Mouse (Mus musculus): Measurements from ENCODE around the gene BC029722. TPM values are rescaled to one million over a fixed set of nuclear protein-coding genes. Genes with fewer than 3 reads are reported as not detected.
"Not testable (repeated sequence)": the region's sequence is repeated elsewhere in the genome, so short reads cannot be mapped to it uniquely, and the experiment has no call there.

BC029722 gene
- total and polyA plus RNA-seq, 3 experiments: 12.4 to 33.8 (median 22.7) TPM

GRCm38 (mm10) chr2:155834732-155835131 lies 15.5 kb upstream of the BC029722 start, which contains the start of gene Fam83c:
Gene Fam83c (minus strand): TSS chr2:155834854.
- no peak within 1 kb of the TSS for H3K4me3 ChIP-seq (replicated peaks in 1 of 3; ENCODE audit: low read depth in 2 of 3, low read length in 2 of 3, poor library complexity in 1 of 3)
- H3K4me1 ChIP-seq (ENCODE audit: control insufficient read depth in 1 of 2, insufficient read depth in 2 of 2): no peaks in the 10 kb centered on the region
- TF ChIP-seq SIN3A (IDR thresholded peaks at IDR 0.05; ENCODE audit: low read length) (no peak), JUND (conservative IDR thresholded peaks at IDR 0.05; ENCODE audit: low read depth, low read length) (no peak), ETS1 (conservative IDR thresholded peaks at IDR 0.05; ENCODE audit: low read depth, low read length) (no peak), TBP (conservative IDR thresholded peaks at IDR 0.05; ENCODE audit: low read depth, low read length) (no peak), PAX5 (IDR thresholded peaks at IDR 0.05; ENCODE audit: low read length) (no peak), IRF4 (IDR thresholded peaks at IDR 0.05; ENCODE audit: low read depth, low read length) (no peak), RCOR1 (conservative IDR thresholded peaks at IDR 0.05; ENCODE audit: low read depth, low read length) (no peak), ZKSCAN1 (IDR thresholded peaks at IDR 0.05; ENCODE audit: borderline replicate concordance, low read depth, low read length) (no peak), SMC3 (IDR thresholded peaks at IDR 0.05; ENCODE audit: low read depth, low read length) (no peak), CHD2 (IDR thresholded peaks at IDR 0.05; ENCODE audit: low read length) (no peak)
- no peaks in the 10 kb centered on the region for H3K9me3 ChIP-seq (replicated peaks; ENCODE audit: low read length)
- peaks cover 30% of the 10 kb centered on the region for H3K27me3 ChIP-seq (replicated peaks)
- dilution Hi-C loops (cut with MboI; ENCODE audit: extremely low pct_ligation_motif_present, extremely low pct_unique_long_range_greater_than_20kb, low sequenced_read_pairs): no loop called here
- no peaks in the 10 kb centered on the region for H3K79me2 ChIP-seq (replicated peaks; ENCODE audit: control insufficient read depth, extremely low read depth, insufficient read depth, poor library complexity, severe bottlenecking)
- DNase-seq (ENCODE audit: extremely low read depth): no peak
- in situ Hi-C loops (cut with MboI; ENCODE audit: low pct_ligation_motif_present, low pct_unique_long_range_greater_than_20kb, low sequenced_read_pairs): loop anchor here (25.0 kb wide), 1 partner anchor 303 kb away; the partner anchor contains the start of genes Gm28036, Nfs1 and Romo1
- H3K27ac ChIP-seq (ENCODE audit: insufficient read depth, low read depth): no peak within 1 kb of the TSS
- no peaks in the 10 kb centered on the region for H3K36me3 ChIP-seq (replicated peaks in 1 of 2; ENCODE audit: control insufficient read depth in 1 of 2, insufficient read depth in 1 of 2, low read length in 1 of 2)
- H3K9ac ChIP-seq (ENCODE audit: insufficient read depth, low read depth): no peak within 1 kb of the TSS
- no peak within 1 kb of the TSS for H3K4me2 ChIP-seq (ENCODE audit: insufficient read depth, low read depth, poor library complexity, severe bottlenecking)

- H3K79me2 ChIP-seq (replicated peaks; ENCODE audit: control insufficient read depth, extremely low read depth, insufficient read depth, poor library complexity, severe bottlenecking); H3K36me3 ChIP-seq (replicated peaks in 1 of 2; ENCODE audit: control insufficient read depth in 1 of 2, insufficient read depth in 1 of 2, low read length in 1 of 2); DNase-seq (ENCODE audit: extremely low read depth); H3K4me2 ChIP-seq (ENCODE audit: insufficient read depth, low read depth, poor library complexity, severe bottlenecking); dilution Hi-C loops (cut with MboI; ENCODE audit: extremely low pct_ligation_motif_present, extremely low pct_unique_long_range_greater_than_20kb, low sequenced_read_pairs); H3K27ac ChIP-seq (ENCODE audit: insufficient read depth, low read depth); H3K9ac ChIP-seq (ENCODE audit: insufficient read depth, low read depth); H3K9me3 ChIP-seq (replicated peaks; ENCODE audit: low read length); H3K4me3 ChIP-seq (replicated peaks in 1 of 3; ENCODE audit: low read depth in 2 of 3, low read length in 2 of 3, poor library complexity in 1 of 3): not testable (repeated sequence)
- peak in 1 of 2 experiments; percentile 26; a peak in 1 of 4 replicates for TF ChIP-seq CTCF (conservative IDR thresholded peaks at IDR 0.05 in 1 of 2, IDR thresholded peaks at IDR 0.05 in 1 of 2; ENCODE audit: low read depth in 2 of 2, low read length in 2 of 2)
- Histone ChIP-seq H3K4me1 (ENCODE audit: control insufficient read depth in 1 of 2, insufficient read depth in 2 of 2) (peaks cover 4 to 10% of the 10 kb centered on the region in 2 experiments; a peak in 3 of 4 replicates), H3K27me3 (replicated peaks) (peaks cover 17% of the 10 kb centered on the region)
- in situ Hi-C loops (cut with MboI; ENCODE audit: low pct_ligation_motif_present, low pct_unique_long_range_greater_than_20kb, low sequenced_read_pairs): loop anchor here (25.0 kb wide), 1 partner anchor 305 kb away; the partner anchor contains the start of genes Gm28036, Nfs1 and Romo1
These were observed 12.9 kb upstream of the BC029722 start for GRCm38 (mm10) chr2:155832087-155832486.

- peaks cover 2% of the 10 kb centered on the region for H3K79me2 ChIP-seq (replicated peaks; ENCODE audit: control insufficient read depth, extremely low read depth, insufficient read depth, poor library complexity, severe bottlenecking)
- no peaks in the 10 kb centered on the region for H3K36me3 ChIP-seq (replicated peaks in 1 of 2; ENCODE audit: control insufficient read depth in 1 of 2, insufficient read depth in 1 of 2, low read length in 1 of 2)
- H3K4me1 ChIP-seq (ENCODE audit: control insufficient read depth in 1 of 2, insufficient read depth in 2 of 2): peaks cover 4 to 12% of the 10 kb centered on the region in 2 experiments; a peak in 3 of 4 replicates
- dilution Hi-C loops (cut with MboI; ENCODE audit: extremely low pct_ligation_motif_present, extremely low pct_unique_long_range_greater_than_20kb, low sequenced_read_pairs) (no loop called here), in situ Hi-C loops (cut with MboI; ENCODE audit: low pct_ligation_motif_present, low pct_unique_long_range_greater_than_20kb, low sequenced_read_pairs) (loop anchor here (25.0 kb wide), 1 partner anchor 306 kb away; the partner anchor contains the start of genes Gm28036, Nfs1 and Romo1)
- H3K27ac ChIP-seq (ENCODE audit: insufficient read depth, low read depth): no peak overlapping the region
- peaks cover 13% of the 10 kb centered on the region for H3K27me3 ChIP-seq (replicated peaks)
- TF ChIP-seq ELF1 (IDR thresholded peaks at IDR 0.05; ENCODE audit: low read depth, low read length) (peak; percentile 58), SMC3 (IDR thresholded peaks at IDR 0.05; ENCODE audit: low read depth, low read length) (peak; percentile 46), MEF2A (IDR thresholded peaks at IDR 0.05; ENCODE audit: borderline replicate concordance, low read depth, low read length) (no peak), CTCF (conservative IDR thresholded peaks at IDR 0.05 in 1 of 2, IDR thresholded peaks at IDR 0.05 in 1 of 2; ENCODE audit: low read depth in 2 of 2, low read length in 2 of 2) (peak in 1 of 2 experiments; percentile 59; a peak in 2 of 4 replicates)
- peak; percentile 26 for DNase-seq (ENCODE audit: extremely low read depth)
- H3K4me3 ChIP-seq (replicated peaks in 1 of 3; ENCODE audit: low read depth in 2 of 3, low read length in 2 of 3, poor library complexity in 1 of 3): no peak overlapping the region
- no peak overlapping the region for H3K4me2 ChIP-seq (ENCODE audit: insufficient read depth, low read depth, poor library complexity, severe bottlenecking)
- no peaks in the 10 kb centered on the region for H3K9me3 ChIP-seq (replicated peaks; ENCODE audit: low read length)
- no peak overlapping the region for H3K9ac ChIP-seq (ENCODE audit: insufficient read depth, low read depth)
These were observed 12.1 kb upstream of the BC029722 start for GRCm38 (mm10) chr2:155831302-155831701.

All from CH12.LX (cell line).